Mouse (Mus musculus) mesoderm, embryonic 11.5 days (tissue): ENCODE data around the gene Zbtb42.

Source experiments
- DNase-seq: peaks from one replicate; pipeline ENCODE4 v3.0.0-alpha.2; 2012; ENCODE audit warnings: low read depth, low spot score

Zbtb42 gene

DNA sequence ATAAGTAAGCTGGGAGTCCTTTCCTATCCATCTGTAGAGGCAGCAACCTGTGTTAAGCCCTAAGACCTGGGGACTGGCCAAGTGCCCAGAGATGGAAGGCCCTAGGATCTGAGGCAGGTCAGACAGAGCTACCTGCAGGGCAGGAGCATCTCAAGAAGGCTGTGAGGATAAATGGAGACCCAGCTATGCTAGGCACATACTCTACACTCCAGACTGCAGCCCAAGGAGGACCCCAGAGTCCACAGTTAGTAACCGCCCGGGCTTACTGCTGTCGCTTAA, 17.4 kb upstream of the Zbtb42 start:
- no peak for DNase-seq

GRCm38 (mm10) chr12:112661851-112662250, 16.8 kb upstream of the Zbtb42 start:
- DNase-seq, result no peak

GRCm38 (mm10) chr12:112663303-112663702, 15.3 kb upstream of the Zbtb42 start:
- no peak for DNase-seq

DNA sequence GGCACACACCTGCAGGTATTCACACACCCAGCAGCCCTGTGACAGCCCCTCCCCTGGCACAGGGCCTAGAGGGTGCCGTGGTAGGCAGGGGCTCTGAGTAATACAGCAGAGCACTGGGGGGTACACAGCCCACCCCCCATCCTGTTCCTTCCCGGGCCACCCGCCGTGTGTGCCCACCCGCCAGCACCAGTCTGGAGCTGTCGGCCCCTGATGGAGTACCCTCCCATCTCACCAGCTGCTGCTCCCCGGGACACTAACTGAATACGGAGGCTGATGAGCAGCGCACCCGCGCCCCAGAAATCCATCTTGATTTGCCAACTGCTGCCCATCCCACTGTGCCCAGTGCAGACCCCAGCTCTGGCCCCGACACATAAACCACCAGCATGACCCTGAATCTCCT, 14.9 kb upstream of the Zbtb42 start:
- DNase-seq, result no peak

DNA sequence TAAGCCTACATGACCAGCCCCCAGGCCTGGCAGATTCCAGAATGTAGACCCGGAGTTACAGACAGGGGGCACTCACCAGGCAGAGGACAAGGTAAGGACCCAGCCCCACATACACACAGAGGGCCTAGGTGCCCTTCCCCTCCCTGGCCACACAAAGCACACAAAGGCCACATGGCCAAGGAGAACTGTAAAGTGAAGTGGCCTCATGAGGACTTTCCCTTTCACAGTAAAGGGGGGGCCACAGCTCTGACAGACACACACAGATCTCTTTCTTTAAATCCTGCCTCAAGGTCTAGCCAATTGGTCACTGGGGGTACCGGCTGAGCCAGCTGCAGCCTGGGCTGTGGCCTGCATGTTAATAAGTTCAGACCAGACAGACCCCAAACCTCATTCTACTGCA, 14.5 kb upstream of the Zbtb42 start:
- DNase-seq, result peak; percentile 41

DNA sequence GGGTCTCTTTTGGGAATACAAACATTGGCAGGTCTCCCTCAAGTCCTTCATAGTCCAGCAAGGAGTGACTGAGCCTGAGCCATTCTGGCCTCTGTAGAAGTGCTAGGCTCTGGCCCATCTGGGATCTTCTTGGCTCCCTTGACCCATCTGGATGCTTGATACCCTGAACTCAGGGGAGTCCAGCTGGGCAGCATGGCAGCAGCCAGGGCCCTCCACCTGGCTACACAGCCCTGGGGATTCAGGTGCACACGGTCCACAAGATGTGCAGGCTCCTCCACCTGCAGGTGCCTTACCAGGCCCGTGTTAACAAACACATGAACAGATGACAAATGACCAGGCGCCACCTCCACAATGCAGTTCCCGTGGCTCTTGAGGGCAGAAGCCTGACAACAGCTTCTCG, 14.0 kb upstream of the Zbtb42 start:
- no peak for DNase-seq

DNA sequence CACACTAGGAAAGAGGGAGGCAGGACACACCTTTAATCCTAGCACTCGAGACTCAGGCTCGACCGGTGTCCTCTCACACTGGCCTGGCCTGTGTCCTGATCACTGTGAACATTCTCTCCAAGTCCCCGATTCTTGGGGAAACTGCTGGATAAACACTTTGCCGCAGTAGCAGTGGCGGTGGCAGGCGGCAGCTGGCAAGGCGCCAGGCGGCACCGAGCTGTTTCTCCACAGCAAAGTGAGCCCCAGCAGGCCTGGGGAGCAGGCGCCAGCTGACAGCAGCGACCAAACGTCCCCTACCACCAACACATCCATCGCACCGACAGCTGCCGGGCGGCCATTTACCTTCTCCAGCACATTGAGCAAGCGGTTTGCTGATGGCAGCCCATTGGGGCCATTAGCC, 13.2 kb upstream of the Zbtb42 start:
- peak; percentile 34 for DNase-seq

GRCm38 (mm10) chr12:112665881-112666544, 12.6 kb upstream of the Zbtb42 start:
- no peak for DNase-seq

DNA sequence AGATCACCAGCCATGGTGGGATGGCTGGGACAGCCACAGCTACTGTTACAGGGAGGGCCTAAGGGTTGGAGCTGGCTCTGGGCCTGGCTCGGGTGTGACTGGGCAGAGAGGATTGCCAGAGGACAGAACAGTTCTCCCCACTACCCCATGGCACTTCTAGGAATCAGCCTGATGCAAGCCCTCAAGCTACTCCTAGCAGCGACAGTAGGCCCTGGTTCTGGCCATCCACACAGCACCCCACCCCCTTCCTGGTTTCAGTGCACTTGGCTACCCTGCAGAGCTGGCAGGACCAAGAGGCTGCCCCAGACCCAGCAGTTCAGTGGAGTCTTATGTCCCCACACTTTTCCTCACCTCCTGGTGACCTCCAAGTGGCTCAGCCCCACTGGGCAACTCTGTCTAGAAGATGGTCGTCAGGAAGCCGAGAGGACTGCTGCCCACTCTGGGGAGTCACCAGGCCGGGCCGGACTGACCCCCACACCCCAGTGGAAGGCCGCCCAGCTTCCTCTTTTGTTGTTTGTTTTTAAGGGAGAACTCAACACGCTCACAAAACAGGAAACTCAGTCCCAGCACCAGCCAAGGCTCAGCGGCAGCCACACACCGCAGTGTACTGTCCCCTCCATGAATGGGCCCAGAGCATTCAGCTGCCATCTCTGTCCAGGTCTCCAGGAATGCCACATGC, 10.9 kb upstream of the Zbtb42 start:
- DNase-seq, result no peak

DNA sequence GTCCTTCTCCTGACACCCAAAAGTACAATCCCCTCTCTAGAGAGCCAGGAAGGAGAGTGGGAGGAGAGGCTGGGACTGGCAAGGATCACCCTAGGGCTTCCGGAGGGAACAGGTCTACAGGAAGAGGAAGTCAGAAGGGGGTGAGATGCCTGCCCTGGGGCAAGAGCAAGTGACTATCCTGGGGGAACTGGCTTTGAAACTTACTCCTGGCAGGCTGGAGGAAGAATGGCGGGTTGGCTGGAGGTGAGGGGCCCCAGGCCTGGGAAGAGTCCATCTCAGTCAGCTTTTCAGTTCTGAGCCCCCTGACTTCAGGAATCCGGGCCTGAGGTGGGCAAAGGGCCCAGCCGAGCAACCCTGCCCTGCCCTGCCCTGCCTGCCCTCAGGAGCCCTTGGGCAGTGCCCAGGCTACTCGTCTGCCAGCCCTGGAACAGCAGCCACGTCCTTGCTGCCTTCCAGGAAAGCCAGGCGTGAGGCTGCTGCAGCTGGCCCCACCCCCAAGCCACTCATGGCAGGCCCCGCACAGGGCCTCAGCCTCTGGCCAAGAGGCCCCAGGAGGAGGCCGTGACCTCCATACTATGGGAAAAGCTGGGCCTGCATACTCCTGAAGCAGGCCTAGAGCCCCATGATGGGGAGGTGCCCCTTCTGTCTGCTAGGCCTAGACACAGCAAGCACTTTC, 7.8 kb upstream of the Zbtb42 start:
- DNase-seq, result no peak

DNA sequence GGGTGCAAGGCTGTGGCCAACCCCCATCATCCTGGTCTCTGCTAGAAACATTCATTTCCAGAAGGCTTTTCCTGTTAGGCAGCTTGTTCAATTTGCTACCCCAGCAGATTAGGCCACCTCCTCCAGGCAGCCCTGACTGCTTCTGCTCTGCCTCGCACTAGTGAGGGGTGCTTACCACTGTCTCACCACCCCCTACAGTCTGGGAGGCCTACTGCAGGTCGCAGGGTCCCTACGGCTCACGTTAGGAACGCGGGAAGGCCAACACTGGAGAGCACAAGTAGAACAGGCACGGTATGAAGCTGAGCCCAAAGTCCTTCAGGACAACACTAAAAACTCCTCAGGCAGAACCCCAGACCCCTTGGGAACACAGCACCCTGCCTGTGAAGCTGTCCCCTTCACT, 6.7 kb upstream of the Zbtb42 start:
- peak; percentile 22 for DNase-seq

DNA sequence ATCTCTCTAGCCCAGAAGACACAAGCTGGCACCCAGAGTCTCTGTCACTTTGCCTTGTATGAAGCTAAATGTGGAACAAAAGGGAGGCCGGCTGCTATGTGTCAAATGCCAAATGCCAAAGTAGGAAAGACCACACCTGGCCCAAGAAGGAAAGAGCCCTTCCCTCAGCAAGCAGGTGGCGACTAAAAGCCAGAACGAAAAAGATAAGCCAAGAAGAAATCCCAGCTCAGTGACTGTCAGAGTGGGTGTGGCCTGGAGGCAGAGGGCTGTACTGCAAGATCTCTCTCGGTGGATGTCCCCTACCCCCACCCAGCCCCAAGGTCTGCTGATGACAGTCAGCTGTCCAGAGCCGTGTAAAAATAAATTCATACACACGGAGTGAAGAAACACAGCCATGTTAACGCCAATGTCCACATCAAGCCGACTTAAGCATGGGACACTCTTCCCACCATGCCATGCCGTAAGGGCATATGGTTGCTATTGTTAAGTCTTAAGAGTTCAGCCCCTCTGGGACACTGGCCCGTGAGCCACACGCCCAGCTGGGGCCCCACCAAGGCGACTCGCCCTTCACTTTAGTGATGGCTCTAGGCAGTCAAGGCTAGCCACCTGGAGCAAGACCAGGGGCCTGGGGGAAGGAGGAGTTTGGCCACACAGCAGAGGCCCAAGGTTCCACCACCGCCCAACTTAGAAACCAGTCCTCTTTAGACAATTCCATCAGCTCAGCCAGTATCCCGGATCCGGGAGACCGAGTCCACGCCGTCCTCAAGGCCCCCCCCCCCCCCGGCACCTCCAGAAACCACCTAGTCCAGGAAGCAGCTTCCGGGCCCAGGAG, 5.7 kb upstream of the Zbtb42 start:
- peak; percentile 65 for DNase-seq

GRCm38 (mm10) chr12:112673576-112674091, 5.0 kb upstream of the Zbtb42 start:
- peak; percentile 23 for DNase-seq

DNA sequence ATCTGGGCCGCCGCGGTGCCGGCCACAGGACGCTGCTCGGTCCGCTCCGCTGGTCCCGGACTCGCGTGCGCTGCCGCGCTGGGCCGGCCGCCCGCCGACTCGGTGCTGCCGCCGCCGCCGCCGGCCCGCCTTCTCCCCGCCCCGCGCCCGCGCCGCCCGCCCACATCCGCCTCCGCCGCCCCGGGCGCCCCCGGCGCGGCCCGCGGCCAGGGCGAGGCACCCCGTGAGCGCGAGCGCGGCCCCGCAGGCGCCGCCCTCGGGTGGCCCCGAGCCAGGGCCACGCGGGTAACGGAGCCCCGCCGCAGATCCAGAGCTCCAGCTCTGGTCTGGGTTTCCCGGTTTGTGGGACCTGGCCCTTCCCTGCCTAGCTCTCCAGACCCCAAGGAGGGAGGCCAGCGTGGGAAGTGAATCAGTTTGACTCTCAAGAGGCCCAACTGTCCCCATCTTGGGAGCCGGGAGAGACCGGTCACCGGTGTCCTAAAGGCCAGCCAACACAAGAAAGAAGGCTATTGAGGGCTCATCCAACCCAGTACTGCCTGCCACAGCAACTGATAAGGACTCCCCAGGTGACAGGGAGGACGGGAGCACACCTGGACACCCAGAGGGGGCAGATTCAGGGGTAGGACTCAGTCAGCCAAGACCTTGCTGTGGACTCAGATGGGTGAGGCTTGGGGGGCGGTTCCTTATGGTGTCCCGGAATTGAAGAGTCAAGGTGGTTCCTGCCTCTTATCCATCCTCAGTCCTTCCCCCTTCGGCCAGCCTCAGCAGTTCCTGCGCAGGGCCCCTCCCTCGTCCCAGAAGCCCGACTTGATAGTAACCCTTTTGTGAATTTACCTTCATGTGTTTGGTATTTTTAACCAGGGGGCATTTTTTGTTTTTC, 4.3 kb upstream of the Zbtb42 start, which contains the start of gene Akt1:
Gene Akt1 (minus strand): TSS at position 753 of the 880 bp plus-strand sequence.
- DNase-seq, result peak; percentile 38

- peak; percentile 91 for DNase-seq
Measured at GRCm38 (mm10) chr12:112675245-112676035, 3.2 kb upstream of the Zbtb42 start.

- DNase-seq, result no peak
Measured at GRCm38 (mm10) chr12:112677076-112677475, 1.6 kb upstream of the Zbtb42 start.

GRCm38 (mm10) chr12:112677943-112678554, 579 bp upstream of the Zbtb42 start:
- DNase-seq, result no peak

DNA sequence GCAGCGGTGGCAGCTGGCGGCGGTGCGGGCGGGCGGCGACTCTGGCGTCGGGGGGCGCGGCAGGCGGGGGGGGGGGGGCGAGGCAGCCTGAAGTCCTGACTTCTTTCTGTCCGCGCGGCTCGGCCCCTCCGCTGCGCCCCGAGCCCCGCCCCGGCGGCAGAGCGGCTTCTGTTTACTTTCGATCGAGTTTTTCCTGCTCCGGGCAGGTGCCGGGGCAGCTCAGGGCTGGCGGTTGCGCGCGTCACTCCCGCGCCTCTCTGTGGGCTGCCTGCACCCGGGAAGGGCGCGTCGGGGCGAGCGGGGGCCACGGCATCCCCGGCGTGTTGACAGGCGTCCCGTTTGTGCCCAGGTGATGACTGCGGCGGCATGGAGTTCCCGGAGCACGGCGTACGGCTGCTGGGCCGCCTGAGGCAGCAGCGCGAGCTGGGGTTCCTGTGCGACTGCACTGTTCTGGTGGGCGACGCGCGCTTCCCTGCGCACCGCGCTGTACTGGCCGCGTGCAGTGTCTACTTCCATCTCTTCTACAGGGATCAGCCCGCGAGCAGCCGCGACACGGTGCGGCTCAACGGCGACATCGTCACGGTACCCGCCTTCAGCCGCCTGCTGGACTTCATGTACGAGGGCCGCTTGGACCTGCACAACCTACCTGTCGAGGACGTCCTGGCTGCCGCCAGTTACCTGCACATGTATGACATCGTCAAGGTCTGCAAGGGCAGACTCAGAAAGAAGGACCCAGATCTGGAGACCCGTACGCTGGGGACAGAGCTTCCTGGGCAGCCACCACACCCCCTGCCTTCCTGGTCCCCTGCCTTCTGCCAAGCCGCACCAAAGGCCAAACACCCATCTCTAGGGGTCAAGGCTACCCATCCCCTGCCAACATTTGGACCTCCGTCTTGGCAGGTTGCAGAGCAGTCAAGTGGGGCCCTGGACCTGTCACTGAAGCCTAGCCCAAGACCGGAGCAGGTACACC, 684 bp downstream of the Zbtb42 start:
- DNase-seq, result no peak
